Mouse (Mus musculus) cerebellum, postnatal 25 days (tissue): ENCODE measurements around the gene Arhgef7.

Source experiments
- DNase-seq, 2 experiments: peaks; one replicate each; pipeline ENCODE4 v3.0.0; 2021; ENCODE audit warnings: mixed read lengths in 2 of 2

Arhgef7 gene

GRCm38 (mm10) chr8:11727651-11728481, at the start of gene Arhgef7:
Gene Arhgef7, plus strand, starts transcription at chr8:11727721.
- DNase-seq = peak; percentile 90 to 95

GRCm38 (mm10) chr8:11684558-11684957, 43.0 kb upstream of the Arhgef7 start:
- DNase-seq = no peak

- no peak for DNase-seq
Observed at GRCm38 (mm10) chr8:11687251-11687650, 40.3 kb upstream of the Arhgef7 start.

- no peak for DNase-seq
Observed at GRCm38 (mm10) chr8:11689945-11690344, 37.6 kb upstream of the Arhgef7 start.

- DNase-seq = no peak
Observed at GRCm38 (mm10) chr8:11691284-11691683, 36.2 kb upstream of the Arhgef7 start.

GRCm38 (mm10) chr8:11691761-11692160, 35.8 kb upstream of the Arhgef7 start:
- DNase-seq = no peak

- DNase-seq = no peak
Observed at GRCm38 (mm10) chr8:11692455-11692854, 35.1 kb upstream of the Arhgef7 start.

GRCm38 (mm10) chr8:11693972-11694371, 33.5 kb upstream of the Arhgef7 start:
- DNase-seq = no peak

GRCm38 (mm10) chr8:11696176-11696575, 31.3 kb upstream of the Arhgef7 start:
- no peak for DNase-seq

- no peak for DNase-seq
Observed at GRCm38 (mm10) chr8:11697467-11697866, 30.1 kb upstream of the Arhgef7 start.

GRCm38 (mm10) chr8:11699442-11700001, 28.0 kb upstream of the Arhgef7 start:
- no peak for DNase-seq

GRCm38 (mm10) chr8:11700060-11701032, 27.2 kb upstream of the Arhgef7 start:
- DNase-seq = peak; percentile 86 to 90

GRCm38 (mm10) chr8:11701033-11701362, 26.5 kb upstream of the Arhgef7 start, which contains the start of gene 1700016D06Rik:
Gene 1700016D06Rik, minus strand, starts transcription at chr8:11701063.
- DNase-seq = no peak

GRCm38 (mm10) chr8:11701428-11701827, 26.1 kb upstream of the Arhgef7 start:
- DNase-seq = no peak

GRCm38 (mm10) chr8:11703789-11704188, 23.7 kb upstream of the Arhgef7 start:
- no peak for DNase-seq

GRCm38 (mm10) chr8:11704716-11705420, 22.7 kb upstream of the Arhgef7 start:
- no peak for DNase-seq

GRCm38 (mm10) chr8:11705818-11706217, 21.7 kb upstream of the Arhgef7 start:
- no peak for DNase-seq

GRCm38 (mm10) chr8:11707701-11708100, 19.8 kb upstream of the Arhgef7 start:
- DNase-seq = no peak

GRCm38 (mm10) chr8:11708815-11709214, 18.7 kb upstream of the Arhgef7 start:
- no peak for DNase-seq

GRCm38 (mm10) chr8:11709542-11709941, 18.0 kb upstream of the Arhgef7 start:
- DNase-seq = no peak

- no peak for DNase-seq
Observed at GRCm38 (mm10) chr8:11710415-11710814, 17.1 kb upstream of the Arhgef7 start.

- DNase-seq = peak in 1 of 2 experiments; percentile 30
Observed at GRCm38 (mm10) chr8:11712244-11712643, 15.3 kb upstream of the Arhgef7 start.

GRCm38 (mm10) chr8:11717194-11717593, 10.3 kb upstream of the Arhgef7 start:
- no peak for DNase-seq
